24 mouse cellular contexts compared by ENCODE assay signal in the genomic region with DNA sequence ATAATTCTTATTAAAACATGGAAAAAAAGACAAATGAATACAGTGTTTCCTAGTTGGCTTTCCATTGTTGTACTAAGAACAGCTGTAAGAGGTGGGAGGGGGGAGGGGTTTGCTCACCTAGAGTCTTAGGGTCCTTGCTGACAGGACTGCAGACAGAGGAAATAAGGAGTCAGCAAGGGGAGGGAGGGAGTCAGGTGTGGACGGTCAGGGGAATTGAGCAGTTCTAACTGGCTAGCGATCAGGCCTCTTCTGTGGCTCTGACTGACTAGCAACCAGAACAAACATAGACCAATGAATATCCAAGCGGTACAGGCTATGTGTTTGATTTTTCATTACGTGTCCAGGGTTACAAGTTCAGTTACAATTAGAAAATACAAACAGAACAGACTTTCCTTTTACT. TPM values are rescaled to one million over a fixed set of nuclear protein-coding genes. Genes with fewer than 3 reads are reported as not detected.
DNase-seq lines count a peak whose midpoint lies in the region; ATAC-seq and TF ChIP-seq lines count a peak whose summit lies in the region.
"Had no signal": no experiment of that assay in that cellular context is flagged by ENCODE, and none has a peak within 500 bp of the region (broad histone marks: within the 10 kb centered on the region; RNA-seq: fewer than 3 reads in every experiment).

No protein-coding gene starts in this region.

- peaks cover 32% of the 10 kb centered on the region for H3K36me3 ChIP-seq in heart, embryonic 14.5 days (ENCODE audit: control insufficient read depth, insufficient read depth, low read length)
- H3K36me3 ChIP-seq in kidney, postnatal 0 days (ENCODE audit: insufficient read depth, low read length): no peaks in the 10 kb centered on the region
- H3K36me3 ChIP-seq in lung, postnatal 0 days (ENCODE audit: insufficient read depth, low read length): no peaks in the 10 kb centered on the region
- no peaks in the 10 kb centered on the region for H3K36me3 ChIP-seq in stomach, postnatal 0 days (ENCODE audit: control insufficient read depth, insufficient read depth, low read length)
- H3K36me3 ChIP-seq: hindbrain, embryonic 15.5 days had no signal

- TF ChIP-seq EP300 in lung, postnatal 0 days (IDR thresholded peaks at IDR 0.05): no peak
- TF ChIP-seq EP300 in stomach, postnatal 0 days (optimal IDR thresholded peaks at IDR 0.05): no peak

- ATAC-seq in heart, embryonic 14.5 days (ENCODE audit: insufficient number of reproducible peaks, insufficient read depth, low FRiP score, low read depth): no peak
- ATAC-seq in kidney, postnatal 0 days (replicated peaks; ENCODE audit: low FRiP score, low read depth): no peak
- ATAC-seq in lung, postnatal 0 days: peak; percentile 23; the same call in 1 of the 2 replicates
- 0 out of 2 replicates have a peak, but pooled peaks have one; percentile 67 for ATAC-seq in stomach, postnatal 0 days (ENCODE audit: low FRiP score, low TSS enrichment)
- ATAC-seq: CD4-positive, CD25-positive, alpha-beta regulatory T cell, adult 4 months; forebrain, embryonic 14.5 days; midbrain, embryonic 16.5 days had no signal

- no peaks in the 10 kb centered on the region for H3K9me3 ChIP-seq in heart, embryonic 14.5 days (ENCODE audit: control insufficient read depth, low read length)
- H3K9me3 ChIP-seq in kidney, postnatal 0 days (replicated peaks; ENCODE audit: low read length): no peaks in the 10 kb centered on the region
- H3K9me3 ChIP-seq in lung, postnatal 0 days (ENCODE audit: low read length): no peaks in the 10 kb centered on the region
- no peaks in the 10 kb centered on the region for H3K9me3 ChIP-seq in stomach, postnatal 0 days (ENCODE audit: control insufficient read depth, low read length)
- H3K9me3 ChIP-seq: embryonic facial prominence, embryonic 15.5 days; hindbrain, embryonic 15.5 days had no signal

- intact Hi-C loops in heart, postnatal 25 days (cut with DNase I): no loop called here

- WGBS in heart, embryonic 14.5 days: 57% methylated on average over 4 of the region's 4 CpGs
- 54% methylated on average over 4 of the region's 4 CpGs for WGBS in kidney, postnatal 0 days
- 49% methylated on average over 4 of the region's 4 CpGs for WGBS in lung, postnatal 0 days
- WGBS in stomach, postnatal 0 days: 50% methylated on average over 4 of the region's 4 CpGs

- H3K4me2 ChIP-seq in heart, embryonic 14.5 days (ENCODE audit: low read length): no peak overlapping the region
- H3K4me2 ChIP-seq in kidney, postnatal 0 days (ENCODE audit: low read length): no peak overlapping the region
- no peak overlapping the region for H3K4me2 ChIP-seq in lung, postnatal 0 days (replicated peaks; ENCODE audit: low read depth, low read length)
- no peak overlapping the region for H3K4me2 ChIP-seq in stomach, postnatal 0 days (replicated peaks; ENCODE audit: low read depth)
- H3K4me2 ChIP-seq: embryonic facial prominence, embryonic 15.5 days; hindbrain, embryonic 15.5 days had no signal

- TF ChIP-seq CTCF in kidney, postnatal 0 days (IDR thresholded peaks at IDR 0.05; ENCODE audit: low read depth): no peak
- TF ChIP-seq CTCF in lung, postnatal 0 days (IDR thresholded peaks at IDR 0.05): no peak
- no peak for TF ChIP-seq CTCF in stomach, postnatal 0 days (IDR thresholded peaks at IDR 0.05; ENCODE audit: low read depth)

- no peak overlapping the region for H3K9ac ChIP-seq in heart, embryonic 14.5 days (ENCODE audit: low read length)
- H3K9ac ChIP-seq in kidney, postnatal 0 days (ENCODE audit: low read depth, low read length): no peak overlapping the region
- H3K9ac ChIP-seq in lung, postnatal 0 days (replicated peaks; ENCODE audit: low read depth): no peak overlapping the region
- no peak overlapping the region for H3K9ac ChIP-seq in stomach, postnatal 0 days (ENCODE audit: low read length)
- H3K9ac ChIP-seq: embryonic facial prominence, embryonic 15.5 days; hindbrain, embryonic 15.5 days; liver, embryonic 14.5 days had no signal

- H3K4me1 ChIP-seq in heart, embryonic 14.5 days (ENCODE audit: control insufficient read depth in 2 of 2, insufficient read depth in 2 of 2, low read length in 2 of 2): peaks cover 0 to 13% of the 10 kb centered on the region in 2 experiments; a peak in 3 of 4 replicates
- H3K4me1 ChIP-seq in kidney, postnatal 0 days (replicated peaks; ENCODE audit: insufficient read depth, low read length): no peaks in the 10 kb centered on the region
- H3K4me1 ChIP-seq in lung, postnatal 0 days (ENCODE audit: insufficient read depth, low read depth, low read length): no peaks in the 10 kb centered on the region
- H3K4me1 ChIP-seq in stomach, postnatal 0 days (replicated peaks; ENCODE audit: control insufficient read depth, insufficient read depth): no peaks in the 10 kb centered on the region
- H3K4me1 ChIP-seq: embryonic facial prominence, embryonic 15.5 days; hindbrain, embryonic 15.5 days had no signal

- no peak overlapping the region for H3K4me3 ChIP-seq in heart, embryonic 14.5 days (ENCODE audit: control insufficient read depth in 1 of 2, insufficient read depth in 1 of 2, low read depth in 1 of 2, low read length in 2 of 2)
- no peak overlapping the region for H3K4me3 ChIP-seq in kidney, postnatal 0 days (replicated peaks; ENCODE audit: low read depth, low read length)
- no peak overlapping the region for H3K4me3 ChIP-seq in lung, postnatal 0 days (ENCODE audit: low read depth, low read length)
- no peak overlapping the region for H3K4me3 ChIP-seq in stomach, postnatal 0 days (ENCODE audit: low read depth, low read length)
- H3K4me3 ChIP-seq: embryonic facial prominence, embryonic 15.5 days; gastrocnemius, adult 2 months; hindbrain, embryonic 15.5 days; myocyte had no signal

- H3K27ac ChIP-seq in heart, embryonic 14.5 days (replicated peaks in 1 of 2; ENCODE audit: control insufficient read depth in 1 of 2, insufficient read depth in 1 of 2, low read depth in 2 of 2, low read length in 2 of 2): peak overlapping the region; percentile 28 to 53; a peak in 1 of 4 replicates
- no peak overlapping the region for H3K27ac ChIP-seq in kidney, postnatal 0 days
- H3K27ac ChIP-seq in lung, postnatal 0 days (ENCODE audit: low read length): no peak overlapping the region
- H3K27ac ChIP-seq in stomach, postnatal 0 days (replicated peaks): no peak overlapping the region
- H3K27ac ChIP-seq: embryonic facial prominence, embryonic 15.5 days; gastrocnemius, adult 2 months; hindbrain, embryonic 15.5 days; liver, embryonic 14.5 days had no signal

- no peaks in the 10 kb centered on the region for H3K27me3 ChIP-seq in heart, embryonic 14.5 days (ENCODE audit: control insufficient read depth, insufficient read depth, low read length)
- H3K27me3 ChIP-seq in kidney, postnatal 0 days (ENCODE audit: insufficient read depth, low read length): no peaks in the 10 kb centered on the region
- H3K27me3 ChIP-seq in lung, postnatal 0 days (replicated peaks; ENCODE audit: insufficient read depth, low read length): no peaks in the 10 kb centered on the region
- no peaks in the 10 kb centered on the region for H3K27me3 ChIP-seq in stomach, postnatal 0 days (ENCODE audit: control insufficient read depth, insufficient read depth, low read length)
- H3K27me3 ChIP-seq: embryonic facial prominence, embryonic 15.5 days; hindbrain, embryonic 15.5 days had no signal

- DNase-seq in heart, postnatal 25 days (ENCODE audit: low spot score): no peak
- DNase-seq in kidney, postnatal 0 days (ENCODE audit: low spot score): peak; percentile 20
- DNase-seq in kidney, adult 18-20 months: no peak
- DNase-seq in lung, postnatal 0 days (ENCODE audit: low spot score): peak; percentile 6
- no peak for DNase-seq in lung, postnatal 14 days
- no peak for DNase-seq in stomach, postnatal 0 days (ENCODE audit: low spot score)
- DNase-seq in cerebellum, postnatal 4 days (ENCODE audit: low spot score in 2 of 2): no peak
- DNase-seq: adrenal gland, postnatal 36 days; cerebellum, adult 9-10 months; gastrocnemius, adult 2 months; heart, adult 11 months; kidney, adult 11 months; kidney, postnatal 10 days; left cerebral cortex, postnatal 4 days; lung, postnatal 4 days; thymus, postnatal 25 days had no signal

RNA-seq across cellular contexts. Expression of a gene that starts 35.0 kb away (rescaled TPM):
- polyA plus RNA-seq in heart, embryonic 14.5 days (2014; fragmentation: Nextera tagmentation; extraction: Ambion mirVana): 68.2 and 76.9 TPM in 2 replicates
- 10 to 100 TPM; 69.7 to 74.9 TPM for total RNA-seq in heart, postnatal 25 days (2021)
- polyA plus RNA-seq in kidney, postnatal 0 days (2015; fragmentation: Nextera tagmentation; extraction: Ambion mirVana): 11.3 and 12.4 TPM in 2 replicates
- polyA plus RNA-seq in lung, postnatal 0 days (2015; fragmentation: Nextera tagmentation; extraction: Ambion mirVana): 30.7 and 39.2 TPM in 2 replicates
- polyA plus RNA-seq in stomach, postnatal 0 days (2015; fragmentation: Nextera tagmentation; extraction: Ambion mirVana): 9.3 and 9.7 TPM in 2 replicates

Comparison
In these comparisons a context has a peak if more than half of its experiments do, and no peak if none do; other contexts are left out.
1. DNase-seq: peak in kidney, postnatal 0 days (single experiment) and lung, postnatal 0 days (single experiment); none in heart, postnatal 25 days (single experiment), kidney, adult 18-20 months (single experiment), lung, postnatal 14 days (single experiment), stomach, postnatal 0 days (single experiment) and cerebellum, postnatal 4 days (0 of 2).
2. ATAC-seq: peak in lung, postnatal 0 days (single experiment) and stomach, postnatal 0 days (single experiment); none in heart, embryonic 14.5 days (single experiment) and kidney, postnatal 0 days (single experiment).
3. H3K27ac ChIP-seq: peak in heart, embryonic 14.5 days (2 of 2); none in kidney, postnatal 0 days (single experiment), lung, postnatal 0 days (single experiment) and stomach, postnatal 0 days (single experiment).